Mouse (Mus musculus): ENCODE results near the gene Ganab.

DNA sequence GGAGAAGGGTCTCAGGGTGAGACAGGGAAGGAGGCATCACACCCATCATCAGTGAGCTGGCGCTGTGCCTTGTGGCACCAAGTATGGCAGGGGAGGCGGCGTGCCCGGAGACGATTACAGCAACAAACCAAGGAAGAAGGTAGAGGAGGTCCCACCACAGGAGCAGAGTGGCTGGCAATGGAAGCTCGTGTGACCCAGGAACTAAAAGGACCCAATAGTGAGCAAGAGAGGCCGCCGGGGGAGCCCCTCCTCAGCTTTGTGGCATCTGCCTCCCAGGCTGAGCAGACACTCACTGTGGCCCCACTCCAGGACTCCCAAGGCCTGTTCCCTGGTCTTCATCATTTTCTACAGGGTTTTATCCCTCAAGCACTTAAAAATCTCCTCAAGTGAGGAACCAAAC is 67.9 kb downstream of the Ganab start:
- no peak for TF ChIP-seq CTCF (IDR thresholded peaks at IDR 0.05; ENCODE audit: low read depth)
- TF ChIP-seq EP300 (IDR thresholded peaks at IDR 0.05; ENCODE audit: low read depth) = no peak
